Mouse (Mus musculus): ENCODE results near the gene Tceal5. TPM values are rescaled to one million over a fixed set of nuclear protein-coding genes. Genes with fewer than 3 reads are reported as not detected.
"Not testable (repeated sequence)": the region's sequence is repeated elsewhere in the genome, so short reads cannot be mapped to it uniquely, and the experiment has no call there.

Gene Tceal5
- polyA plus RNA-seq, 1 experiment from 2014 or later: 3.5 TPM

- Histone ChIP-seq H3K9me3 (ENCODE audit: control insufficient read depth, low read length) (no peaks in the 10 kb centered on the region), H3K4me1 (replicated peaks; ENCODE audit: control insufficient read depth, insufficient read depth) (no peaks in the 10 kb centered on the region), H3K4me2 (replicated peaks; ENCODE audit: low read depth) (peak within 1 kb of the TSS; percentile 53), H3K27me3 (ENCODE audit: control insufficient read depth, insufficient read depth, low read length) (no peaks in the 10 kb centered on the region), H3K4me3 (ENCODE audit: low read depth, low read length) (peak within 1 kb of the TSS; percentile 54), H3K9ac (ENCODE audit: low read length) (peak within 1 kb of the TSS; percentile 64), H3K27ac (replicated peaks) (peak within 1 kb of the TSS; percentile 73), H3K36me3 (ENCODE audit: control insufficient read depth, insufficient read depth, low read length) (no peaks in the 10 kb centered on the region)
- DNase-seq (ENCODE audit: low spot score) (peak; percentile 81), ATAC-seq (ENCODE audit: low FRiP score, low TSS enrichment) (peak; percentile 92)
- WGBS: 16% methylated on average over 20 of the region's 20 CpGs
- TF ChIP-seq CTCF (IDR thresholded peaks at IDR 0.05; ENCODE audit: low read depth) (no peak), EP300 (optimal IDR thresholded peaks at IDR 0.05) (no peak)
Measured at GRCm38 (mm10) chrX:136244574-136245229, 41.0 kb upstream of the Tceal5 start, which contains the start of gene Tceal9. Tceal9 (plus strand) TSS chrX:136245079.

- H3K4me3 ChIP-seq (ENCODE audit: low read depth, low read length): no peak overlapping the region
- TF ChIP-seq CTCF (IDR thresholded peaks at IDR 0.05; ENCODE audit: low read depth) (no peak), EP300 (optimal IDR thresholded peaks at IDR 0.05) (no peak)
- H3K9me3 ChIP-seq (ENCODE audit: control insufficient read depth, low read length): no peaks in the 10 kb centered on the region
- 68% methylated on average over 2 of the region's 2 CpGs for WGBS
- ATAC-seq (ENCODE audit: low FRiP score, low TSS enrichment) (no peak), DNase-seq (ENCODE audit: low spot score) (no peak)
- no peaks in the 10 kb centered on the region for H3K4me1 ChIP-seq (replicated peaks; ENCODE audit: control insufficient read depth, insufficient read depth)
- H3K9ac ChIP-seq (ENCODE audit: low read length): no peak overlapping the region
- H3K27ac ChIP-seq (replicated peaks): no peak overlapping the region
- H3K27me3 ChIP-seq (ENCODE audit: control insufficient read depth, insufficient read depth, low read length): no peaks in the 10 kb centered on the region
- H3K36me3 ChIP-seq (ENCODE audit: control insufficient read depth, insufficient read depth, low read length): no peaks in the 10 kb centered on the region
- H3K4me2 ChIP-seq (replicated peaks; ENCODE audit: low read depth): no peak overlapping the region
Measured at GRCm38 (mm10) chrX:136243181-136243580, 39.5 kb upstream of the Tceal5 start.

- 51% methylated on average over 3 of the region's 3 CpGs for WGBS
- H3K36me3 ChIP-seq (ENCODE audit: control insufficient read depth, insufficient read depth, low read length): no peaks in the 10 kb centered on the region
- no peaks in the 10 kb centered on the region for H3K9me3 ChIP-seq (ENCODE audit: control insufficient read depth, low read length)
- H3K9ac ChIP-seq (ENCODE audit: low read length): no peak overlapping the region
- no peak overlapping the region for H3K4me2 ChIP-seq (replicated peaks; ENCODE audit: low read depth)
- no peak for ATAC-seq (ENCODE audit: low FRiP score, low TSS enrichment)
- no peaks in the 10 kb centered on the region for H3K27me3 ChIP-seq (ENCODE audit: control insufficient read depth, insufficient read depth, low read length)
- DNase-seq (ENCODE audit: low spot score): peak; percentile 27
- no peak overlapping the region for H3K4me3 ChIP-seq (ENCODE audit: low read depth, low read length)
- no peak overlapping the region for H3K27ac ChIP-seq (replicated peaks)
- H3K4me1 ChIP-seq (replicated peaks; ENCODE audit: control insufficient read depth, insufficient read depth): no peaks in the 10 kb centered on the region
- TF ChIP-seq EP300 (optimal IDR thresholded peaks at IDR 0.05) (no peak), CTCF (IDR thresholded peaks at IDR 0.05; ENCODE audit: low read depth) (peak; percentile 69)
Measured at GRCm38 (mm10) chrX:136238118-136238517, 34.4 kb upstream of the Tceal5 start.

DNA sequence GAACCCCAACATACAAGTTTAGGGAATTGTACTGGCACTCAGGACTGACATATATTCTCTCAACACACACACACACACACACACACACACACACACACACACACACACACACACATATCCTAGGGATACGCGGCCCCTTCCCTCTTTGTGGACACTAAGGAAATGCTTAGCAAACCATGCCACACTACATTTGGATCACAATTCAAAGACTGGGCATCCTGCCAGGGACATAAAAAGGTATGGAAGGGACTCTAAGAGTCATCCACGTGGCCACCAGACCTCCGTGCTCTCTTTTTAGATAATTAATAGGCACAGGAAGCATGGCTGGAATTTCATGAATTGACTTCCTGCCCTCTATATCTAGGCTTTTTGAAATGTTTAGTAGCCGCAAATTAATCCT lies 24.1 kb upstream of the Tceal5 start:
- H3K36me3 ChIP-seq (ENCODE audit: control insufficient read depth, insufficient read depth, low read length): no peaks in the 10 kb centered on the region
- no peaks in the 10 kb centered on the region for H3K4me1 ChIP-seq (replicated peaks; ENCODE audit: control insufficient read depth, insufficient read depth)
- H3K4me3 ChIP-seq (ENCODE audit: low read depth, low read length): no peak overlapping the region
- ATAC-seq (ENCODE audit: low FRiP score, low TSS enrichment): no peak
- H3K9me3 ChIP-seq (ENCODE audit: control insufficient read depth, low read length): no peaks in the 10 kb centered on the region
- H3K27ac ChIP-seq (replicated peaks): no peak overlapping the region
- TF ChIP-seq CTCF (IDR thresholded peaks at IDR 0.05; ENCODE audit: low read depth): no peak
- no peak for TF ChIP-seq EP300 (optimal IDR thresholded peaks at IDR 0.05)
- no peak overlapping the region for H3K4me2 ChIP-seq (replicated peaks; ENCODE audit: low read depth)
- no peak for DNase-seq (ENCODE audit: low spot score)
- H3K9ac ChIP-seq (ENCODE audit: low read length): no peak overlapping the region
- 47% methylated on average over 5 of the region's 5 CpGs for WGBS
- H3K27me3 ChIP-seq (ENCODE audit: control insufficient read depth, insufficient read depth, low read length): no peaks in the 10 kb centered on the region

DNA sequence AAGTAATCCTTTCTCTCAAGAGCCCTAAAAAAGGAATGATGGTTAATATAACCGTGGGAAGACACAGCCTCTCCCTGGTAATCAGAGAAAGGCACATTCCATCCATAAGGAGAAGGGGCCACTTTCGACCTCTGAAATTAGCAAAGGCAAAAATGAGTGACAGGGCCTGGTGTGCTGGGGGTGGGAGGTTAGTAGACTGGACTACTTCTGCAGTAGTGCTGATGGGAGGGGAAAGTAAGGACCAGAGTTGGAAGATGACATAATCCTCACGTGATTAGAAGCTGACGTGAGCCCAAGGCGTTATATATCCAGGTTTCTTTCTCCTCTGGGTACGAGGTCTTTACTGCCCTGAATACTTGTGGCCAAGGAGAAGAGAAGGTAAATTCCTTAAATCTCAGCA lies 20.0 kb upstream of the Tceal5 start:
- Histone ChIP-seq H3K9ac (ENCODE audit: low read length) (no peak overlapping the region), H3K36me3 (ENCODE audit: control insufficient read depth, insufficient read depth, low read length) (no peaks in the 10 kb centered on the region), H3K4me3 (ENCODE audit: low read depth, low read length) (no peak overlapping the region), H3K27me3 (ENCODE audit: control insufficient read depth, insufficient read depth, low read length) (no peaks in the 10 kb centered on the region), H3K9me3 (ENCODE audit: control insufficient read depth, low read length) (no peaks in the 10 kb centered on the region), H3K4me2 (replicated peaks; ENCODE audit: low read depth) (no peak overlapping the region), H3K4me1 (replicated peaks; ENCODE audit: control insufficient read depth, insufficient read depth) (no peaks in the 10 kb centered on the region), H3K27ac (replicated peaks) (no peak overlapping the region)
- ATAC-seq (ENCODE audit: low FRiP score, low TSS enrichment) (no peak), DNase-seq (ENCODE audit: low spot score) (no peak)
- 67% methylated on average over 6 of the region's 6 CpGs for WGBS
- TF ChIP-seq CTCF (IDR thresholded peaks at IDR 0.05; ENCODE audit: low read depth): no peak
- no peak for TF ChIP-seq EP300 (optimal IDR thresholded peaks at IDR 0.05)

DNA sequence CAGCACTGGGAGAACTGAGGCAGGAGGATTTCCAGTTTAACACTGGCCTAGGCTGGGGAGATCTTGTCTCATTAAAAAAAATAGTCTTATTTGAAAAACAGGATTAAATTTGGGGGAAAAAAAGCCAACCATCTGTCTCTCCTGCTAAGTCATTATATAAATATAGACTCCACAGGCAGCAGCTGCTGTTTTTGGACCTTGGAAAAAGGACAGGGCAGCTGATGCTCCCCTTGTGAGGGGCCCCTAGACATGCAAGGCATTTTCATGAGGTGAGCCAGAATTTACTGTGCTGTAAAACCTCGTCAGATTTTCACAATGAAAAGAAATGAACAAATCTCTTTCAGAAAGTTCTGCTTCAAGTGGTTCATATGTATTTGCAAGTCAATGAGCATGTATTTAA lies 12.6 kb upstream of the Tceal5 start:
- WGBS: 28% methylated on average over 1 of the region's 1 CpGs
- DNase-seq (ENCODE audit: low spot score): no peak

GRCm38 (mm10) chrX:136214729-136215677 lies 11.3 kb upstream of the Tceal5 start, which contains the start of the genes Tceal7 and Bex1:
Tceal7 (plus strand) TSS chrX:136214779.
Bex1 (minus strand) TSS chrX:136215513.
- H3K4me3 ChIP-seq (ENCODE audit: low read depth, low read length); DNase-seq (ENCODE audit: low spot score); H3K9me3 ChIP-seq (ENCODE audit: control insufficient read depth, low read length); H3K27me3 ChIP-seq (ENCODE audit: control insufficient read depth, insufficient read depth, low read length); H3K27ac ChIP-seq (replicated peaks); H3K36me3 ChIP-seq (ENCODE audit: control insufficient read depth, insufficient read depth, low read length); H3K4me1 ChIP-seq (replicated peaks; ENCODE audit: control insufficient read depth, insufficient read depth); H3K9ac ChIP-seq (ENCODE audit: low read length): not testable (repeated sequence)
- peak; percentile 71; the same call in 1 of the 2 replicates for ATAC-seq (ENCODE audit: low FRiP score, low TSS enrichment)
- WGBS: 29% methylated on average over 7 of the region's 67 CpGs
- 0 out of 2 replicates have a peak within 1 kb of the TSS, but pooled peaks have one; percentile 23 for H3K4me2 ChIP-seq (replicated peaks; ENCODE audit: low read depth)

More for the DNA sequence above, 12.6 kb upstream of the Tceal5 start:
- H3K4me1 ChIP-seq (replicated peaks; ENCODE audit: control insufficient read depth, insufficient read depth): no peaks in the 10 kb centered on the region
- no peaks in the 10 kb centered on the region for H3K9me3 ChIP-seq (ENCODE audit: control insufficient read depth, low read length)
- no peak overlapping the region for H3K4me3 ChIP-seq (ENCODE audit: low read depth, low read length)
- no peak for ATAC-seq (ENCODE audit: low FRiP score, low TSS enrichment)
- no peaks in the 10 kb centered on the region for H3K27me3 ChIP-seq (ENCODE audit: control insufficient read depth, insufficient read depth, low read length)
- H3K4me2 ChIP-seq (replicated peaks; ENCODE audit: low read depth): no peak overlapping the region
- no peaks in the 10 kb centered on the region for H3K36me3 ChIP-seq (ENCODE audit: control insufficient read depth, insufficient read depth, low read length)
- no peak for TF ChIP-seq CTCF (IDR thresholded peaks at IDR 0.05; ENCODE audit: low read depth)
- TF ChIP-seq EP300 (optimal IDR thresholded peaks at IDR 0.05): no peak
- no peak overlapping the region for H3K9ac ChIP-seq (ENCODE audit: low read length)
- no peak overlapping the region for H3K27ac ChIP-seq (replicated peaks)

Data from stomach, postnatal 0 days (tissue).